Mouse (Mus musculus) neural tube, embryonic 15.5 days (tissue): ENCODE results near the gene Il5ra. TPM values are rescaled to one million over a fixed set of nuclear protein-coding genes. Genes with fewer than 3 reads are reported as not detected.

ENCODE experiments used
- ATAC-seq: fragments of 200-750 bp; cut with Nextera tagmentation; 2 replicates; pipeline ENCODE4 v1.8.0; 2017; ENCODE audit warnings: mild to moderate bottlenecking, moderate TSS enrichment, moderate library complexity; ENCODE audit not compliant: low FRiP score
- H3K27ac ChIP-seq: fragments of 300-500 bp; sonication (generic); replicated peaks from 2 replicates; pipeline ENCODE4 v1.5.1; 2015; ENCODE audit warnings: mild to moderate bottlenecking, inconsistent platforms
- H3K27me3 ChIP-seq: fragments of 300-500 bp; sonication (generic); replicated peaks from 2 replicates; pipeline ENCODE4 v1.6.1; 2015; ENCODE audit warnings: inconsistent platforms
- H3K36me3 ChIP-seq: fragments of 300-500 bp; sonication (generic); 2 replicates; pipeline ENCODE4 v1.6.1; 2015; ENCODE audit warnings: inconsistent platforms
- H3K4me1 ChIP-seq: fragments of 300-500 bp; sonication (generic); 2 replicates; pipeline ENCODE4 v1.6.1; 2015; ENCODE audit warnings: inconsistent platforms
- H3K4me2 ChIP-seq: fragments of 300-500 bp; sonication (generic); 2 replicates; pipeline ENCODE4 v1.6.1; 2015; ENCODE audit warnings: inconsistent platforms, mild to moderate bottlenecking, moderate library complexity
- H3K4me3 ChIP-seq: fragments of 300-500 bp; sonication (generic); replicated peaks from 2 replicates; pipeline ENCODE4 v1.5.1; 2015; ENCODE audit warnings: mild to moderate bottlenecking, inconsistent platforms
- H3K9ac ChIP-seq: fragments of 300-500 bp; sonication (generic); replicated peaks from 2 replicates; pipeline ENCODE4 v1.6.1; 2015; ENCODE audit warnings: mild to moderate bottlenecking, inconsistent platforms
- H3K9me3 ChIP-seq: fragments of 300-500 bp; sonication (generic); replicated peaks from 2 replicates; pipeline ENCODE4 v1.6.1; 2016; ENCODE audit warnings: inconsistent platforms
- WGBS: fragments of 180-500 bp; shearing (Covaris S2); methylation state at CpG from one replicate; pipeline ENCODE4 v1.1.7; 2015; ENCODE audit warnings: mixed read lengths; 5-methylcytosine and 5-hydroxymethylcytosine counted together
- polyA plus RNA-seq: library from polyadenylated mRNA; unstranded; fragments of >200 nt; fragmentation: Nextera tagmentation; extraction: Ambion mirVana; gene quantifications from 2 replicates; pipeline ENCODE4 v1.2.1, GENCODE M21; 2015

Il5ra gene
- 0.06 and 0.47 TPM in 2 replicates for polyA plus RNA-seq

DNA sequence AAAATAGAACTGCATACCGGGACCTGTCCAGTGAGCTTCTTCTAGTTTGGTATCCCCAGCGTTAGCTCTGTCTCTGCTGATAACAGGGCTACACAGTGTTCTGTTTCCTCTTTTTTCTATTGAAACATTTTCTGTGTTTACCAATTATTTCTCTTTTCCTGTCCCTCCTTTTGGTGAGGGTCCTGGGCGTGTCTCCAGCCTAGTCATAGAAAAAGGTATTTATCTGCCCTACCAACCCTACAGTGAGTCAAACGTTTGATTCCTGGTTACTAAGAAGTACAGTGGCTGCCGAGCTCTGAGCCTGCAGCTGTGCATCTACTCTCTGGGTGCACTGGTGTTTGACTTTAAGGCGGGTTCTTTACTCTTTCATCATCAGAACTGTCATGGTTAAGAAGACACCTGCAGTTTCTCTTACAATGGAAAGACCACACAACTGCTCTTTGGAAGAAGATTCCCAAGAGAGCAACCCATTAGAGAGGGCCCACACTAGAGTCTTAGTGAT, at the start of gene Il5ra:
TSS of gene Il5ra (minus strand) at position 151 of the 502 bp plus-strand sequence.
- Histone ChIP-seq H3K4me3 (no peak within 1 kb of the TSS), H3K9me3 (no peaks in the 10 kb centered on the region), H3K27ac (no peak within 1 kb of the TSS), H3K9ac (no peak within 1 kb of the TSS), H3K36me3 (no peaks in the 10 kb centered on the region), H3K4me1 (no peaks in the 10 kb centered on the region), H3K27me3 (no peaks in the 10 kb centered on the region), H3K4me2 (no peak within 1 kb of the TSS)
- no peak for ATAC-seq
- WGBS = 83% methylated on average over 6 of the region's 6 CpGs

DNA sequence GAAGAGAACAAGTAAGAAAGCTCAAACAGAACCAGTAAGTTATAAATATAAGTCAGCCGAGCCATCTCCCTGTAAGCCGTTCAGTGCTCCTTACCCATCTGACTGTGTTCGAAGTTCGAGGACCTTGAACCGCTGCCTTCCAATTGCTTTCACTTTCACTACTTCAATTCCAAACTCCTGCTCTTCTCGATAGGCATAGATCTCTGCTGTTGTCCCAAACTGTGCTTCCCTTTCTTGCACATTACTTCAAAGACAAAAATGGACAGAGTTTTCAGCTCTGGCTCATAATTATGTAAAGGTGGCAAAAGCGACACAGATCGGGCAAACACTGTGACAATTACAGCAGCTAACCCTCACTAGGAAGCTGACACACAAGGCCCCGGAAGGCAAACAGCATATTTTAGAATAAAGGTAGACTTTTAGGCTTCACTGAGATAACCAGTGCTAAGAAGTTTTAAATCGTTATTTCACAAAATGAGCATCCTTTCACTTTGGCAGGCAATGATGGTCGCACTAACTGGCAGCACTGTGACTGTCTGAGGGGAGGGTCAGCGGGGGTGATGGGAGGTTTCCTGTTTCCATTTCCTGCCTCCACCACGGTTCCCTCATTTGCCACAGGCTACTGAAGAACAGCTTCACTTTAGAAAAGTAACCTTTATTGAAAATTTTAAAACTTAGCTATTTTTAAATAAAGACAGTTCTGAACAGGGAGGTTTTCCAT, 45.4 kb upstream of the Il5ra start:
- no peak for ATAC-seq
- H3K9ac ChIP-seq = no peak overlapping the region
- no peak overlapping the region for H3K4me2 ChIP-seq
- H3K9me3 ChIP-seq = no peaks in the 10 kb centered on the region
- H3K4me3 ChIP-seq = no peak overlapping the region
- no peak overlapping the region for H3K27ac ChIP-seq
- H3K4me1 ChIP-seq = peaks cover 11% of the 10 kb centered on the region
- H3K27me3 ChIP-seq = no peaks in the 10 kb centered on the region
- peaks cover 35% of the 10 kb centered on the region for H3K36me3 ChIP-seq
- WGBS = 92% methylated on average over 13 of the region's 13 CpGs

DNA sequence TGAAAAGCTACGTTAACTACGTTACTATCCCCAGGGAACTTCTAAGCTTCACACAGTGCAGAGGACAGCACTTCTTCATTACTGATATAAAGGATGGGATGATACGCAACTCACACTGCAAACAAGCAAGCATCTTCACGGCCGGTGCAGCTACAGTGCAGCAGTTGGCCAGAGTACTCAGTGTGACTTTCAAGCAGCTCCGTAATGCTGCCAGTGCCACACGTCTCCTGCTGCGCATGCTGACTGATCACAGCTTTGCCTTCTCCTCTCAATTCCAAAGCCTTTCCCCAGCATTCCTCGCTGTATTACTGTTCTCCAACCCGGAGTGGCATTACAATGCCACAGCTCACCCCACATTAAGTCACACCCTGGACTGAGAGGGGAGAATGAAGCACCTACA, 44.8 kb upstream of the Il5ra start:
- Histone ChIP-seq H3K36me3 (peaks cover 35% of the 10 kb centered on the region), H3K27me3 (no peaks in the 10 kb centered on the region), H3K4me1 (peaks cover 5% of the 10 kb centered on the region), H3K9me3 (no peaks in the 10 kb centered on the region), H3K4me2 (no peak overlapping the region), H3K9ac (no peak overlapping the region), H3K27ac (no peak overlapping the region), H3K4me3 (no peak overlapping the region)
- WGBS = 93% methylated on average over 10 of the region's 10 CpGs
- no peak for ATAC-seq

DNA sequence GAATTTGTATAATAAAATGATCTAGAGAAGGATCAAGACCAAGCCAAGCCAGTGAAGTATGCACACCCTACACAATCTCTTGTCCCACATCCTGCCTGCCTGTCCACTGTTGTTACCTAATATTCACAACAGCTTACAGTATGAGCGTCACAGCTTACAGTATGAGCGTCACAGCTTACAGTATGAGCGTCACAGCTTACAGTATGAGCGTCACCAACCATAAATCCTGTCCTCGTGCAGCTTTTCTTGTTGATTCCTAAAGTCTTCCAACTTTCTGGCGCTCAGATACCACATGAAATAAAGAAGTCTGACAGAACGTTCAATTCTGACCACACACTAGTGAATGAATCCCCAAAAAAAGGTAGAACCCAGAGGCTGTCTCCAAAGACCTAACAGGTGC, 44.3 kb upstream of the Il5ra start:
- H3K9ac ChIP-seq = no peak overlapping the region
- no peaks in the 10 kb centered on the region for H3K9me3 ChIP-seq
- no peak overlapping the region for H3K4me2 ChIP-seq
- H3K4me1 ChIP-seq = no peaks in the 10 kb centered on the region; the same call in 1 of the 2 replicates
- H3K36me3 ChIP-seq = peaks cover 35% of the 10 kb centered on the region
- ATAC-seq = no peak
- 96% methylated on average over 7 of the region's 7 CpGs for WGBS
- H3K4me3 ChIP-seq = no peak overlapping the region
- no peak overlapping the region for H3K27ac ChIP-seq
- H3K27me3 ChIP-seq = no peaks in the 10 kb centered on the region

DNA sequence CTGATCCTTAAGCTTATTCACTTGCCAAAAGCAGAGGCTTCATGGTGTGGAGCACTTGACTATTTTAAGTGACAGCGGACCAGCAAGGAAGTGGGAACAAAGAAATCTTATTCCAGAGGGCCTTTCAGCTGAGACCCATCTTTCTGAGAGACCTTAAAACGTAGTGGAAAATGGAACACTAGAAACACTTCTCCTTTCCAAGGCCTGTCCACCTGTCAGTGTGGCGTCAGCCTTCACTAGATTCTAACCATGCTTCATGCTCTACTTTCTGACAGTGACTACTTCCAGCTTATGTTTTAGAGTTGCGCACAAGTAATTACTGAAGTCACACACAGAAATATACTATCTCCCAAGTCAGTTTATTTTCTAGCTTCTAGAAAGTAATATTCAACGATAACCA, 43.6 kb upstream of the Il5ra start:
- H3K9me3 ChIP-seq = no peaks in the 10 kb centered on the region
- H3K4me2 ChIP-seq = no peak overlapping the region
- ATAC-seq = no peak
- no peak overlapping the region for H3K9ac ChIP-seq
- WGBS = 96% methylated on average over 5 of the region's 5 CpGs
- H3K4me1 ChIP-seq = no peaks in the 10 kb centered on the region
- peaks cover 38% of the 10 kb centered on the region for H3K36me3 ChIP-seq
- H3K27me3 ChIP-seq = no peaks in the 10 kb centered on the region
- no peak overlapping the region for H3K27ac ChIP-seq
- no peak overlapping the region for H3K4me3 ChIP-seq

DNA sequence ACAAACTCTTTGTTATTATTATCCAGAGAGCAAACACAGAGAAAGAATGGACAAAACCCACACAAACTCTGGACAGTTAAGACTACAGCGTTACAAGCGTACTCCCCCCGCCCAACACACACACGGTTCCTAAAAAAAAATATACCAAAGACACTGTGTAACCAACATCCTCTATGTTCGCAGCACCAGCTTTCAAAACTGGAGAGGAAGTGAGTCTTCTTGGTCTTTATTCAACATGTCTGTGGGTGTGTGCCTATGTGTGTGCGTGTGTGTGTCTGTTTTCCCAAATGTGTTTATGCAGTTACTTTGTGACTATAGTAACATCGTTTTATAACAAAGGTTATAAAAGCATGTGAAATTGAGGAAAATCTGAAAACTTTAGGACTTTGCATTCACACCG, 42.6 kb upstream of the Il5ra start:
- no peak for ATAC-seq
- 91% methylated on average over 8 of the region's 8 CpGs for WGBS
- no peak overlapping the region for H3K27ac ChIP-seq
- H3K9ac ChIP-seq = no peak overlapping the region
- H3K36me3 ChIP-seq = peaks cover 44% of the 10 kb centered on the region
- no peak overlapping the region for H3K4me3 ChIP-seq
- no peak overlapping the region for H3K4me2 ChIP-seq
- no peaks in the 10 kb centered on the region for H3K4me1 ChIP-seq
- H3K9me3 ChIP-seq = no peaks in the 10 kb centered on the region
- no peaks in the 10 kb centered on the region for H3K27me3 ChIP-seq

DNA sequence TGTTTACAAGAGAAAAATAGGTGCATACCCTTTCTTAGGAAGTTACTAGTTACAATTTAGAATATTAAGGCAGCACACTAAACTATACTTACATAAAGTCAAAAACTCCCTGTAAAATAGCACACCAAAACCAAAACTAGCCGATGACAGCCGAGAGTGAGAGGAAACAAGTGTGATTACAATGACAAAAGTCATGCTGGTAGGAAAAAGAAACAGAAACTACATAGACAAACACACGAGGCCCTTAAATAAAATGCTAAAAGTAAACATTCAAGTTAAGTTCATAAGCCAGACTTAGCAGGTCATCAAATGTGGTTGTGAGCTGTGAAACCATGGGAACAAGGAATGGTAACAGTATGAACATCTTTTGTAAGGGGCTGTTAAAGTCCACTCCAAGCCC, 38.3 kb upstream of the Il5ra start:
- no peak overlapping the region for H3K9ac ChIP-seq
- H3K4me1 ChIP-seq = no peaks in the 10 kb centered on the region
- H3K36me3 ChIP-seq = peaks cover 28% of the 10 kb centered on the region
- H3K27me3 ChIP-seq = no peaks in the 10 kb centered on the region
- no peak overlapping the region for H3K27ac ChIP-seq
- ATAC-seq = no peak
- no peak overlapping the region for H3K4me3 ChIP-seq
- WGBS = 95% methylated on average over 3 of the region's 3 CpGs
- no peaks in the 10 kb centered on the region for H3K9me3 ChIP-seq
- no peak overlapping the region for H3K4me2 ChIP-seq

DNA sequence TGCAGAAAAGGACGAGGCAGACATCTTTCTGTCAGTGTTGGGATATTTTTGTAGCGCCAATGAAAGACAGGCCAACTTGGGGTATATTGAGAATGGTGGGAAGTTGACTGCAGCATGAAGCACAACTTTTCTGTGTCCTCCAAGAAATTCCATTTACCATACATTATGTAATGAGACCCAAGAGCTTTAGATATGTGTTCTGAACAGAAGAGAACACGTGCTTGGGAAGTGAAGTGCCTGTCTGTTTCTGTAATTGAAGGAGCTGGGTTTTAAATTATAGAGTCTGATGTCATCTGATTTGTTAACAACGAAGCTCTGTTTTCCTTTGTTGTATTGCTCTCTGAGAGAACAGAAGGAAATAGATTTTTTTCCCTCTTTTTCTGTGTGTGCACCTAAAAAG, 21.2 kb upstream of the Il5ra start:
- no peak for ATAC-seq
- Histone ChIP-seq H3K9ac (peak overlapping the region; percentile 63), H3K4me1 (peaks cover 13% of the 10 kb centered on the region), H3K9me3 (no peaks in the 10 kb centered on the region), H3K4me3 (peak overlapping the region; percentile 90), H3K27ac (no peak overlapping the region), H3K4me2 (peak overlapping the region; percentile 96), H3K27me3 (no peaks in the 10 kb centered on the region; the same call in 1 of the 2 replicates), H3K36me3 (peaks cover 11% of the 10 kb centered on the region)
- WGBS = 51% methylated on average over 4 of the region's 4 CpGs

DNA sequence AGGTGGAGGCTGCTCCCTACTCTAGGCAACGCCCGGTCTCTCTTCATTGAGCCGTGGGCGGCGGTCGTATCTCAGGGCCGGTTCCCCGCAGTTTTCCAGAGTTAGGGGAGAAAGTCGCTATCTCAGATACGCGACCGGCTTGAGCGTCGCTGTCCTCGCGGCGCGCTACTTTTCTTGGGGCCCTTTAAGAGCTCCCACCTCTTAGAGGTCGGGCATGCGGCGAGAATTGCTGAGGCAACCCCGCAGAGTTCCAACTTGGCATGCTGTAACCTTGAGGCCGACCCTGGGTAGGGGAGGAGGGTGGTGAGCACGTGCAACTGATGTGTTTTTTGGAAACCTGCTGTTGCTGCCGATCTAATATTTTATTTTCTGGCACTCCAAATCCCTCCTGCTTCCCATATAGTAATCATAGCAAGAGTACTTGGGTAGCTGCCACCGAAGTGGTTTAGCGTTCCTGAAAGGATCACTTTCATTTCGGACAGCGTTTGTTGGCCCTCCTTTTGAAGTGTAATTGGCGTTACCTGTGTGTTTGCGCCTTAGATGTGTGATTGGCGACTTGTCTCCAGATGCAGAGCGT, 20.5 kb upstream of the Il5ra start:
- ATAC-seq = peak; percentile 85
- Histone ChIP-seq H3K36me3 (peaks cover 10% of the 10 kb centered on the region), H3K4me2 (peak overlapping the region; percentile 96), H3K4me3 (peak overlapping the region; percentile 90), H3K9ac (peak overlapping the region; percentile 63), H3K4me1 (peaks cover 13% of the 10 kb centered on the region), H3K27ac (peak overlapping the region; percentile 66), H3K9me3 (no peaks in the 10 kb centered on the region), H3K27me3 (no peaks in the 10 kb centered on the region; the same call in 1 of the 2 replicates)
- WGBS = 1% methylated on average over 33 of the region's 33 CpGs

DNA sequence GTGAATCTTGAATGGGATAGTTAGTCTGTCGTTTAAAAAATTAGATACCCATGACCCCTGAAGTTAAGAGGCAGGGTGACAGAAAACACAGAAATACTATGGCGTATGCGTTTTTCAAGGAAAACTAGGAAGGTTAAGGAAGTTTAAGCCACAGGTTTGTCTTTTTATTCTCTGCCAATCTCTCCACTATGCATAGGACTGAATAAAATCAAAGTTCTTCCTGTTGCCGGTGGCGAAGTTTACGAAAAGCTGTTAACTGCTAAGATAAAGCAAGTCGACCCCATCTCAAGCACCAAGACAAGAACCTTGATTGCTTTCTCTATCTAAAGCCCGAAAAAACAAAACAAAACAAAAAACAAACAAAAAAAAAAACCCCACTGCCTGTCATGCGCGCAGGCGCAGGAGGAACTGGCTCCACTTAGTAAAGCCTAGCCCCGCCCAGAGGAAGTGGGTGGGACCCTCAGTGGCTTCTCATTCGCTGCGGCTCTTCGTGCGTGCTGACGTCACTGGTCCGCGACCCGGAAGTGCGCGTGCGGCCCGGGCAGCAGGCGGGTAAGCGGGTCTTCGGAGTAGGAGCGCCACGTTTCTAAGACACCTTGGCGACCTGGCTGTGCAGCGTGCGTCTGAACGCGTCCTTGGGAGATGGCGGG, 19.9 kb upstream of the Il5ra start, which contains the start of gene Trnt1:
TSS of gene Trnt1 (plus strand) at position 481 of the 650 bp plus-strand sequence.
- Histone ChIP-seq H3K9ac (peak within 1 kb of the TSS; percentile 63), H3K4me3 (peak within 1 kb of the TSS; percentile 90), H3K36me3 (peaks cover 7% of the 10 kb centered on the region), H3K9me3 (no peaks in the 10 kb centered on the region), H3K27me3 (no peaks in the 10 kb centered on the region; the same call in 1 of the 2 replicates), H3K4me2 (peak within 1 kb of the TSS; percentile 96), H3K27ac (peak within 1 kb of the TSS; percentile 66), H3K4me1 (peaks cover 13% of the 10 kb centered on the region)
- ATAC-seq = peak; percentile 99
- WGBS = 9% methylated on average over 35 of the region's 35 CpGs

DNA sequence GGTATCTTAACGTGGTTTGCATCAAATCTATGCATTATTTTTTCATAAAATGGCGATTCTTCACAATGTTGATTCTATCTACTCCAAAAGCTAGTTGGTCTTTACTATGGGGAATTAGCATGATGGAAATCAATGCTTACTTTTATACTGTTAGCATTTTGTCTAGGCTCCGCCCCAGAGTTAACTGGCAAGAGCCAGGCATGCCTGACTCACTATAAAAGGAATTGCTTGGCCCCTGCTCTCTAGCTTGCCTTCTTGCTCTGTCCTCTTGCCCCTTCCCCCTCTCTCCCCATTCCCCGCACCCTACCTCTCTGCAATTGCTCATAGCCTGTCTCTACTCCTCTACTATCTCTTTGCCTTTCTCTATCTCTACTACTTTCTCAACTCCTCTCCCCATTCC, 17.9 kb upstream of the Il5ra start:
- peaks cover 13% of the 10 kb centered on the region for H3K4me1 ChIP-seq
- H3K27me3 ChIP-seq = no peaks in the 10 kb centered on the region; the same call in 1 of the 2 replicates
- no peak overlapping the region for H3K4me3 ChIP-seq
- no peak overlapping the region for H3K27ac ChIP-seq
- no peak overlapping the region for H3K4me2 ChIP-seq
- H3K9ac ChIP-seq = no peak overlapping the region
- WGBS = 83% methylated on average over 4 of the region's 4 CpGs
- H3K9me3 ChIP-seq = no peaks in the 10 kb centered on the region
- no peaks in the 10 kb centered on the region for H3K36me3 ChIP-seq
- ATAC-seq = no peak
